Mouse (Mus musculus): Measurements from ENCODE around the gene Myo9a. TPM values are rescaled to one million over a fixed set of nuclear protein-coding genes. Genes with fewer than 3 reads are reported as not detected.
"Not testable (repeated sequence)": the region's sequence is repeated elsewhere in the genome, so short reads cannot be mapped to it uniquely, and the experiment has no call there.

The Myo9a gene
- polyA plus RNA-seq, 1 experiment = 4.1 TPM

DNA sequence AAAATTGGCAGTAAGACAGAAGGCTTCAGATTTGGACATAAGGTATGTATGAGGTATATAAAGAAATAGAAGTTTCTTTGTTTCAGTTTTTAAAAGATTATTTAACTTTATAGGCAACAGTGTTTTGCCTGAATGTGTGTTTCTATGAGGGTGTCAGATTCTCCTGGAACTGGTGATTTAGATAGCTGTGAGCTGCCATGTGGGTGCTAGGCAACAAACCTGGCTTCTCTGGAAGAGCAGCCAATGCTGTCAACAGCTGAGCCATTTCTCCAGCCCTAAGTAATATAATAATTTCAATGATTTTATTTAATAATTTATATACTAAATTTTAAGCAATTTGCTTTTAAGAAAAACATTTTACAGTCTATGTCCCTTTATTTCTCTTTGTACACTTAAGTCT lies 133.9 kb downstream of the Myo9a start:
- Histone ChIP-seq H3K27me3 (ENCODE audit: control insufficient read depth, insufficient read depth, low read length) (no peaks in the 10 kb centered on the region), H3K27ac (ENCODE audit: control insufficient read depth, insufficient read depth, low read length) (no peak overlapping the region), H3K4me1 (replicated peaks; ENCODE audit: control insufficient read depth, insufficient read depth, low read length) (no peaks in the 10 kb centered on the region), H3K36me3 (ENCODE audit: control insufficient read depth, insufficient read depth, low read length) (no peaks in the 10 kb centered on the region), H3K4me3 (ENCODE audit: control insufficient read depth, insufficient read depth, low read length) (no peak overlapping the region)
- TF ChIP-seq POLR2A (IDR thresholded peaks at IDR 0.05; ENCODE audit: control insufficient read depth, extremely low read depth, insufficient read depth, low read length, poor library complexity) = no peak
- TF ChIP-seq CTCF (IDR thresholded peaks at IDR 0.05; ENCODE audit: borderline replicate concordance, control insufficient read depth, extremely low read depth, insufficient read depth, low read length, poor library complexity) = no peak
- DNase-seq = no peak

DNA sequence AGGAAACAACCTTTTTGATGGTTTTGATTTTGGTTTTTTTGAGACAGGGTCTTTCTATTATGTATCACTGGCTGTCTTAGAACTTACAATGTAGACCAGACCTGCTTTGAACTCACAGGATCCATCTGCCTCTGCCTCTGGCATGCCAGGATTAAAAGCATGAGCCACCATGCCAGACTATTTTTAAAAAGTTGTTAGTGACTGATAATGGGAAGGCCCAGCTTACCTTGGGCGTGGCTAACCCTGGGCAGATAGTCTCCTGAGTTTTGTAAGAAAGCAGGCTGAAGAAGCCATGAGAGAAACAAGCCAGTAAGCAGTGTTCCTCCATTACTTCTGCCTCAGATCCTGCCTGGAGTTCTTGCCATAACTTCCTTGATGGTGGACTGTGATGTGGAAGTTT lies 152.7 kb downstream of the Myo9a start:
- TF ChIP-seq CTCF (IDR thresholded peaks at IDR 0.05; ENCODE audit: borderline replicate concordance, control insufficient read depth, extremely low read depth, insufficient read depth, low read length, poor library complexity) = no peak
- WGBS = 92% methylated on average over 1 of the region's 1 CpGs
- no peaks in the 10 kb centered on the region for H3K27me3 ChIP-seq (ENCODE audit: control insufficient read depth, insufficient read depth, low read length)
- no peak overlapping the region for H3K4me3 ChIP-seq (ENCODE audit: control insufficient read depth, insufficient read depth, low read length)
- H3K4me1 ChIP-seq (replicated peaks; ENCODE audit: control insufficient read depth, insufficient read depth, low read length) = no peaks in the 10 kb centered on the region
- H3K36me3 ChIP-seq (ENCODE audit: control insufficient read depth, insufficient read depth, low read length) = no peaks in the 10 kb centered on the region
- DNase-seq = no peak
- H3K27ac ChIP-seq (ENCODE audit: control insufficient read depth, insufficient read depth, low read length) = no peak overlapping the region

DNA sequence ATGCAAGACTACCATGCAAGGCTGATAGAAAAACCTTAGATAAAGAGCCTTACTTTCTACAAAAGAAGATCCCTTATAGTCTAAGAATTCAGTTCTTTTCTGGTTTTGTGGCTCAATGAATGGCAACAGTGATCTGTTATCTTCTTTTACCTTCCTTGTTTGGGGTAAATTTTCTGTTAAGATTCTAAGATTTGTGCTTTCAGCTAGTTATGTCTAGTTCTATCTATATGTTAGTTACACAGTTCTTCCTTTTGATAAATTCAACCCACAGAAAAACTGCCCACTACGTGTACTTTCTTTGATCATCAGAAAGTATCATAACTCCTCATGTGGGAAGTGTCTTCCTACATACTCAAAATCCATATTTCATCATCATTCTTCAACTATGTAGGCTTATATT lies 164.1 kb downstream of the Myo9a start:
- Histone ChIP-seq H3K27me3 (ENCODE audit: control insufficient read depth, insufficient read depth, low read length) (no peaks in the 10 kb centered on the region), H3K4me3 (ENCODE audit: control insufficient read depth, insufficient read depth, low read length) (no peak overlapping the region), H3K36me3 (ENCODE audit: control insufficient read depth, insufficient read depth, low read length) (no peaks in the 10 kb centered on the region), H3K27ac (ENCODE audit: control insufficient read depth, insufficient read depth, low read length) (no peak overlapping the region), H3K4me1 (replicated peaks; ENCODE audit: control insufficient read depth, insufficient read depth, low read length) (no peaks in the 10 kb centered on the region)
- no peak for TF ChIP-seq POLR2A (IDR thresholded peaks at IDR 0.05; ENCODE audit: control insufficient read depth, extremely low read depth, insufficient read depth, low read length, poor library complexity)
- no peak for TF ChIP-seq CTCF (IDR thresholded peaks at IDR 0.05; ENCODE audit: borderline replicate concordance, control insufficient read depth, extremely low read depth, insufficient read depth, low read length, poor library complexity)
- 98% methylated on average over 1 of the region's 1 CpGs for WGBS
- no peak for DNase-seq

DNA sequence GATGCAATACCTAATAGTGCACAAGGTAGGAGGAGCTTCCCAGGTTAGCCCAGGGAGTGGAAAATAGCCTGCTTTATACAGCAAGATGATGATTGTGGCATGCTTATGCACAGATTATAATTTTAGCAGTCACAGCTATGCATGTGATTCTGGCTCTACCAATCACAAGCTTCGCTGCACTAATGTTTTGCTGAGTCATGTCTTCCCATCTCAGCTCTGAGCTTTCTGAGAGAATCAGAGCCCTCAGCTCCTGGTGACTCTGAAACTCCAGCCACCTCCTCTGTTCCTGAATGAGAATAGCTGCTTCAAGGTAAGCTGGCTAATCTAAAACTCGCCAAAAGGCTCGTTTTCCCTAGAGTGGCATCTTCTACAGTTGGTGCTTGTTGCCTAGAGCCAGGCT lies 179.6 kb downstream of the Myo9a start:
- H3K4me1 ChIP-seq (replicated peaks; ENCODE audit: control insufficient read depth, insufficient read depth, low read length) = no peaks in the 10 kb centered on the region
- H3K36me3 ChIP-seq (ENCODE audit: control insufficient read depth, insufficient read depth, low read length) = no peaks in the 10 kb centered on the region
- 88% methylated on average over 3 of the region's 3 CpGs for WGBS
- no peak overlapping the region for H3K4me3 ChIP-seq (ENCODE audit: control insufficient read depth, insufficient read depth, low read length)
- DNase-seq = no peak
- H3K27ac ChIP-seq (ENCODE audit: control insufficient read depth, insufficient read depth, low read length) = no peak overlapping the region
- H3K27me3 ChIP-seq (ENCODE audit: control insufficient read depth, insufficient read depth, low read length) = no peaks in the 10 kb centered on the region
- TF ChIP-seq CTCF (IDR thresholded peaks at IDR 0.05; ENCODE audit: borderline replicate concordance, control insufficient read depth, extremely low read depth, insufficient read depth, low read length, poor library complexity) (no peak), POLR2A (IDR thresholded peaks at IDR 0.05; ENCODE audit: control insufficient read depth, extremely low read depth, insufficient read depth, low read length, poor library complexity) (no peak)

DNA sequence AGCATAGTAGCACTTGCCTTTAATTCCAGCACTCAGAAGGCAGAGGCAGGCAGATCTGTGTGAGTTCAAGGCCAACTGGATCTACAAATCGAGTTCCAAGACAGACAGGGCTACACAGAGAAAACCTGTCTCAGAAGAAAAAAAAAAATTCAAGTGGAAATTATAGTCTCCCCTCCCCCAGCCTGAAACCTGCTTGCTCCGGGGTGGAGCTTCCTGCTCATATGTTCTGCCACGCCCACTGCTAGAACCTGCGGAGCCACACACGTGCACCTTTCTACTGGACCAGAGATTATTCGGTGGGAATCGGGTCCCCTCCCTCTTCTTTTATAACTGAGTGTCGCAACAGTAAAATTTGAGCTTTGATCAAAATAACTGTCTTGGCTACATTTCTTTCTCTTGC lies 185.2 kb downstream of the Myo9a start:
- not testable (repeated sequence) for H3K4me3 ChIP-seq (ENCODE audit: control insufficient read depth, insufficient read depth, low read length); H3K27me3 ChIP-seq (ENCODE audit: control insufficient read depth, insufficient read depth, low read length); H3K27ac ChIP-seq (ENCODE audit: control insufficient read depth, insufficient read depth, low read length); H3K4me1 ChIP-seq (replicated peaks; ENCODE audit: control insufficient read depth, insufficient read depth, low read length); H3K36me3 ChIP-seq (ENCODE audit: control insufficient read depth, insufficient read depth, low read length); DNase-seq
- 89% methylated on average over 8 of the region's 8 CpGs for WGBS

DNA sequence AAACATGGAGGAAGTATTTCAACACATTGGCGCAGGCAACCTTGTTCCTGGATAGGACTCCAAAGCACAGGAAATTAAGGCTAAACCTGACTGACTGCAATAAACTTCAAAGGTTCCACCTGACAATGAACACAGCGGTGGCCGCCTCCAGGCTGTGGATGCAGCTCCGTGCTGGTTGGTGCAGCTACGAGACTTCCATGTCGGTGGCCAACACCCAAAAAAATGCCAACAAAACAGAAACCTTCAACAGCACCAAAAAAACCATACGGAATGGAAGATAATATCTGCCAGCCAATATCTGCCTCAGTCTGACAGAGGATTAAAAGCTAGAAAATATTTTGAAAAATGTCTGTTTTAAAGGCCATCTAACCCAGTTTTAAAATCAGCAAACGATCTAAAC lies 187.8 kb downstream of the Myo9a start:
- WGBS = 96% methylated on average over 8 of the region's 8 CpGs
- Histone ChIP-seq H3K36me3 (ENCODE audit: control insufficient read depth, insufficient read depth, low read length) (no peaks in the 10 kb centered on the region), H3K4me3 (ENCODE audit: control insufficient read depth, insufficient read depth, low read length) (no peak overlapping the region), H3K27ac (ENCODE audit: control insufficient read depth, insufficient read depth, low read length) (no peak overlapping the region), H3K27me3 (ENCODE audit: control insufficient read depth, insufficient read depth, low read length) (no peaks in the 10 kb centered on the region), H3K4me1 (replicated peaks; ENCODE audit: control insufficient read depth, insufficient read depth, low read length) (peaks cover 12% of the 10 kb centered on the region)
- no peak for DNase-seq
- TF ChIP-seq POLR2A (IDR thresholded peaks at IDR 0.05; ENCODE audit: control insufficient read depth, extremely low read depth, insufficient read depth, low read length, poor library complexity) (no peak), CTCF (IDR thresholded peaks at IDR 0.05; ENCODE audit: borderline replicate concordance, control insufficient read depth, extremely low read depth, insufficient read depth, low read length, poor library complexity) (no peak)

DNA sequence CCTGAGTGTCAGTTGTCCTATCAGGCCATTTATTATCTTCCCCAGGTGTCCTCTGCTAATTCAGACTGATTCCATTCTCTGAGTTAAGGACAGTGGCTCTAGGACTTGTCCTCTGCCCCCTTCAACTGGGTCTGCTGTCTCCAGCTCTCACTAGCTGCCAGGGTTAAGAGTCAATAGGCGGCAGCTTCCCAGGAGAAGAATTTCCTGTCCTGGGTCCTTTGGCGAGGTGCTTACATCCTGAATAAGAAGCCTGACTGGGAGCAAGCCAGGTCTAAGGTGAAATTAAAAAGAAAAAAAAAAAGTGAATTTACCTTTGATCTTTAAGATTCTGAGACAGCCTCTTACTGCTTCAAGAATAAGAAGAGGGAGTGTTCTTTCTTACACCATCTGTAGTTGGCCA lies 189.0 kb downstream of the Myo9a start:
- no peak overlapping the region for H3K4me3 ChIP-seq (ENCODE audit: control insufficient read depth, insufficient read depth, low read length)

More for the DNA sequence above, 189.0 kb downstream of the Myo9a start:
- no peak for TF ChIP-seq CTCF (IDR thresholded peaks at IDR 0.05; ENCODE audit: borderline replicate concordance, control insufficient read depth, extremely low read depth, insufficient read depth, low read length, poor library complexity)
- no peak for TF ChIP-seq POLR2A (IDR thresholded peaks at IDR 0.05; ENCODE audit: control insufficient read depth, extremely low read depth, insufficient read depth, low read length, poor library complexity)
- WGBS = 78% methylated on average over 2 of the region's 2 CpGs
- Histone ChIP-seq H3K27me3 (ENCODE audit: control insufficient read depth, insufficient read depth, low read length) (no peaks in the 10 kb centered on the region), H3K4me1 (replicated peaks; ENCODE audit: control insufficient read depth, insufficient read depth, low read length) (peaks cover 12% of the 10 kb centered on the region), H3K27ac (ENCODE audit: control insufficient read depth, insufficient read depth, low read length) (no peak overlapping the region), H3K36me3 (ENCODE audit: control insufficient read depth, insufficient read depth, low read length) (no peaks in the 10 kb centered on the region)
- DNase-seq = no peak

All from thymus, adult 2 months (tissue).